Mouse (Mus musculus): ENCODE data around the gene Gdap2. TPM values are rescaled to one million over a fixed set of nuclear protein-coding genes. Genes with fewer than 3 reads are reported as not detected.

Gene Gdap2
- 2.1 and 2.9 TPM in 2 replicates for polyA plus RNA-seq (2012; rRNA removed)

DNA sequence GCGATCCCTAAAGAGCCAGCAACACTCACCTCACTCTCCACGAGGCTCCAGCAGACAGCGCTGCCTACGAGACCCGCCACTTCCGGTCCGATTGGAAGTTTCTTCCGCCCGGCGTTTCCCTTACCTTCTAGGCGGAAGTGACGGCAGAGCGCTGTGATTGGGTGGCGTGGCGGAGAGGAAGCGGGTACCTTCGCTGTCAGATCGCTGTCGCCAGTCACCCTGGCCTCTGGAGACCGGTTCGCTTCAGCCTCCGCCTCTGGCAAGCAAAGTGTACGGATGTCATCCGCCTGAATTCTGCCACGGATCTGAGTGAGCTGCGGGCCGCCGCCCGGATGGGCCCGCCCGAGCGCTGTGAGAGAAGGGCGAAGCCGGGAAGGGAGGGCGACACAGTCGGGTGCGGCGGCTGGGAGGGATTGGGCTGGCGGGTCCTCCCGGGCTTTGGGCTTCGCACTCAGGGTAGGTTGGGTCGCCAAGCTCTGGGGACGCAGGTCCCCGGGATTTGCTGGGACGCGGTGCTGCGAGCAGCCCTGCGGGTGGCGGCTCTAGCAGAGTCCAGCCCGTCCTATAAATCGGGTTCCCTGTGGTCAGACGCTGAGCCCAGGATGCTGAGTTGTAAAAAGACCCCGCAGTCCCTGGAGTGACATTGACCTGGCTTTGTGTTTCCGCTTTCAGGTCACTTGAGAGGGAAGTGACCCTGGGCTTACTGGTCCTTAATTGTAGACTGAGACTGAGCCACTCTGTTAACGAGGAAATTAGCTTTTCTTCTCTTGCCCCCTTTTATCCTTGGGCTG lies at the start of gene Gdap2, which contains the start of gene Wdr3:
Gene Gdap2 (plus strand): TSS at position 67 of the 791 bp plus-strand sequence.
Gene Wdr3 (minus strand): TSS at position 93 of the 791 bp plus-strand sequence.

Other genes starting within 250 kb of the Gdap2 start
- gene Wdr3, start within 50 bp of the Gdap2 start, polyA plus RNA-seq (2012; rRNA removed): 2.1 and 2.5 TPM in 2 replicates

Data from stomach, adult 2 months (tissue).